Mouse (Mus musculus) stomach, embryonic 15.5 days (tissue): ENCODE results near the gene Vmn2r17. TPM values are rescaled to one million over a fixed set of nuclear protein-coding genes. Genes with fewer than 3 reads are reported as not detected.
A peak's percentile ranks its signal among the peaks of the same experiment; 100 is the strongest.

Experiments used
- ATAC-seq: fragments of 200-750 bp; cut with Nextera tagmentation; 2 replicates; pipeline ENCODE4 v1.8.0; 2017; ENCODE audit warnings: low read depth, moderate number of reproducible peaks, moderate TSS enrichment; ENCODE audit not compliant: insufficient read depth, low FRiP score
- H3K27ac ChIP-seq: fragments of 300-500 bp; sonication (generic); 2 replicates; pipeline ENCODE4 v1.5.1; 2015; ENCODE audit warnings: mild to moderate bottlenecking, inconsistent platforms
- H3K27me3 ChIP-seq: fragments of 300-500 bp; sonication (generic); replicated peaks from 2 replicates; pipeline ENCODE4 v1.6.1; 2015; ENCODE audit warnings: inconsistent platforms
- H3K36me3 ChIP-seq: fragments of 300-500 bp; sonication (generic); 2 replicates; pipeline ENCODE4 v1.6.1; 2015; ENCODE audit warnings: inconsistent platforms
- H3K4me1 ChIP-seq: fragments of 300-500 bp; sonication (generic); 2 replicates; pipeline ENCODE4 v1.6.1; 2015; ENCODE audit warnings: inconsistent platforms
- H3K4me2 ChIP-seq: fragments of 300-500 bp; sonication (generic); 2 replicates; pipeline ENCODE4 v1.6.1; 2015; ENCODE audit warnings: mild to moderate bottlenecking, inconsistent platforms
- H3K4me3 ChIP-seq: fragments of 300-500 bp; sonication (generic); replicated peaks from 2 replicates; pipeline ENCODE4 v1.5.1; 2015; ENCODE audit warnings: inconsistent platforms
- H3K9ac ChIP-seq: fragments of 300-500 bp; sonication (generic); 2 replicates; pipeline ENCODE4 v1.6.1; 2015; ENCODE audit warnings: inconsistent platforms
- H3K9me3 ChIP-seq: fragments of 300-500 bp; sonication (generic); 2 replicates; pipeline ENCODE4 v1.6.1; 2016; ENCODE audit warnings: inconsistent platforms
- WGBS: fragments of 180-500 bp; shearing (Covaris S2); methylation state at CpG from one replicate; pipeline ENCODE4 v1.1.7; 2015; 5-methylcytosine and 5-hydroxymethylcytosine counted together
- polyA plus RNA-seq: library from polyadenylated mRNA; unstranded; fragments of >200 nt; fragmentation: Nextera tagmentation; extraction: Ambion mirVana; gene quantifications from 2 replicates; pipeline ENCODE4 v1.2.1, GENCODE M21; 2015

Gene Vmn2r17
- polyA plus RNA-seq = not detected in 2 replicates

DNA sequence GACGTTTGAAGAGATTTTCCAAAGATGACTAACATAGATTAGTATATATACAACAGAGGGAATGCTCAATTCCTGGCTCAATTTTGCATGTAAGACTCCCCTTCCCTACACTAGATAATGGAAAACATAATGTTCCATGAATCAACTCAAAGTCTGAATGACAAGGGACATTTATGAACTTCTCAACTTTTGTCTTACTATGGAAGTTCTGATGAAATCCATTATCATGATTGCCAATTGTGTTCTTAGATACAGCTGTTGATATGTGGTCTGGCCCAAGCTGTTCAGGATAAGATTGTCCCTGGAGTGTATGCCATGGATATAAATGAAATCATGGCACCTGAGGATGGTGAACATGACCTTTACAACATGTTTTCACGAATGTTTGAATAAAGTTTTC lies at the start of gene Vmn2r17:
Gene Vmn2r17 (plus strand): TSS at position 301 of the 400 bp plus-strand sequence.
- Histone ChIP-seq H3K4me1 (no peaks in the 10 kb centered on the region), H3K4me3 (no peak within 1 kb of the TSS), H3K36me3 (no peaks in the 10 kb centered on the region), H3K4me2 (no peak within 1 kb of the TSS), H3K9me3 (no peaks in the 10 kb centered on the region), H3K9ac (no peak within 1 kb of the TSS), H3K27ac (no peak within 1 kb of the TSS), H3K27me3 (no peaks in the 10 kb centered on the region)
- no peak for ATAC-seq
- 57% methylated on average over 2 of the region's 2 CpGs for WGBS

DNA sequence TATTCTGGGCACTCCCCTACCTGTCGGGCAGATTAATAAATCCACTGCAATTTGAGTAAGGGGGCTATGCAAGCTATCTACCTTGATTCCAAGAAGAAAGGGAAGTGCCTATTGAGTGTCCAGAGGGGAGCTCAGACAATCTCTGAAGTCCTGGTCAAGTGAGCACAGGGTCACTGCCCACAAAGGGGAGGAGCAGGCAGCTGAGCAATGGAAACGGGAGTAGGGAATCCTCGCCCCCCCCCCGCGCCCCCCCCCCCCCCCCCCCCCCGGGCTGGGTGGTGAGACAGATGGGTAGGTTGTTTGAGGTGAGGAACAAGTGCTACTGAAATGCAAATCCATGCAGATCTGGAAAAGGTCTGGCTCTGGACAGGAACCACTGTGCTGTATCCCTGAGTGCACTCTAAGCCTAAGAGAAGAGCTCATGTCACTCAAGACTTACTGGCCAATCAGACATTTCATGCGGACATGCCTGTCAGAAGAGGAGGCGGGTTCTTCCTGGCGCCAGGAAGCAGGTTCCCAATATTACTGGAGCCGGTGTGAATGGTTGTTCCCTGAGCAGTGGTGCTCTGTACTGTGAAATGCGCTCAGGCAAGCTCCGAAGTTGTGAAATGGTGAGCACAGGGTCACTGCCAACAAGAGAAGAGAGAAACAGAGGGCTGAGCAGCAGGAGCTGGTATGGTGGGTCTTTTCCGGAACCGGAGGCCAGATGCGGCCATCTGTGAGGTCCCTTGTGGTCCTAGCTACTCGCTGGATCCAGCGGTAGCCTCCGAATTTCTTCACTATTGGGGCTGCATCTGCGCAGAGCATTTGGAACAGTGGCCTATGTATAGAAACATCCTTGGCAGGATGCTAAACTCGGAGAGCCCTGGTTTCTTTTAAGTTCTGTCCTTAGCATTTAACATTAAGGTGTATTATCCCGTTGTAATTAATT lies 47.4 kb downstream of the Vmn2r17 start:
- no peak overlapping the region for H3K27ac ChIP-seq
- no peaks in the 10 kb centered on the region for H3K4me1 ChIP-seq
- WGBS = 21% methylated on average over 18 of the region's 21 CpGs
- peak; percentile 82; the same call in 1 of the 2 replicates for ATAC-seq
- H3K9me3 ChIP-seq = no peaks in the 10 kb centered on the region
- no peaks in the 10 kb centered on the region for H3K27me3 ChIP-seq
- peak overlapping the region; percentile 48 for H3K4me2 ChIP-seq
- no peaks in the 10 kb centered on the region for H3K36me3 ChIP-seq
- H3K9ac ChIP-seq = no peak overlapping the region
- H3K4me3 ChIP-seq = peak overlapping the region; percentile 32

DNA sequence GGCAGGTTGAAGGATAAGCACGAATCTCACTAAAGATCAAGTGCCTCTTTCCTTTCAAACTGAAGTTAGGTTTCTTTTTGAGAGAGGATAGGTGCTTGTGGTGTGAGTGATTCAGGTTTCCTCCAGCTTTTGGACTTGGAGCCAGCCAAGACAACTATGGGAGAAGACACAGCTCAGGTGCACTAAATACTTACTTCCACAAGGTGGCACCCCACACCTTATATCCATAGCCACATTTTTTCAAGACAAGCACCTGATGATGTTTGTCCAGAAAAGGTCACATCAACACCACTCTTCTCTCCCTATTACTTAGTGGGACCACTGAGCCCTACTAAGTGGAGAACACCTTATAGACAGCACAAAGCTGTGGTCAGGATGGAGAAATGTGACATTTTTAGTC lies 87.2 kb downstream of the Vmn2r17 start:
- Histone ChIP-seq H3K27me3 (no peaks in the 10 kb centered on the region), H3K9me3 (no peaks in the 10 kb centered on the region), H3K9ac (no peak overlapping the region), H3K4me3 (no peak overlapping the region), H3K4me2 (no peak overlapping the region), H3K36me3 (no peaks in the 10 kb centered on the region), H3K4me1 (no peaks in the 10 kb centered on the region), H3K27ac (no peak overlapping the region)
- WGBS = 3% methylated on average over 1 of the region's 1 CpGs
- ATAC-seq = no peak

Other genes starting within 250 kb of the Vmn2r17 start
- gene Vmn2r13, start 227.5 kb upstream of the Vmn2r17 start, polyA plus RNA-seq = not detected in 2 replicates
- gene Vmn2r14, start 195.0 kb upstream of the Vmn2r17 start, polyA plus RNA-seq = not detected in 2 replicates
- gene Vmn2r15, start 122.0 kb upstream of the Vmn2r17 start, polyA plus RNA-seq = not detected in 2 replicates
- gene Vmn2r16, start 89.5 kb upstream of the Vmn2r17 start, polyA plus RNA-seq = not detected in 2 replicates
- gene Crlf2, start 139.3 kb downstream of the Vmn2r17 start, polyA plus RNA-seq = 12.8 and 13.7 TPM in 2 replicates